Mouse (Mus musculus) embryo, embryonic 11 days (tissue): ENCODE data around the gene Foxo6.

Source experiments
- DNase-seq: peaks from one replicate; pipeline ENCODE4 v3.0.0-alpha.2; 2015

The Foxo6 gene

GRCm38 (mm10) chr4:120283141-120283540, 4.0 kb downstream of the Foxo6 start:
- peak; percentile 69 for DNase-seq

- no peak for DNase-seq
These were observed 4.5 kb downstream of the Foxo6 start for GRCm38 (mm10) chr4:120282568-120283091.

GRCm38 (mm10) chr4:120281011-120281410, 6.1 kb downstream of the Foxo6 start:
- no peak for DNase-seq

- no peak for DNase-seq
These were observed 6.7 kb downstream of the Foxo6 start for GRCm38 (mm10) chr4:120280432-120280831.

GRCm38 (mm10) chr4:120277255-120277928, 9.8 kb downstream of the Foxo6 start:
- no peak for DNase-seq

GRCm38 (mm10) chr4:120275487-120275886, 11.7 kb downstream of the Foxo6 start:
- no peak for DNase-seq

GRCm38 (mm10) chr4:120273594-120273993, 13.6 kb downstream of the Foxo6 start:
- DNase-seq, result no peak

- no peak for DNase-seq
These were observed 15.1 kb downstream of the Foxo6 start for GRCm38 (mm10) chr4:120271886-120272580.

GRCm38 (mm10) chr4:120271208-120271607, 15.9 kb downstream of the Foxo6 start:
- no peak for DNase-seq

GRCm38 (mm10) chr4:120270937-120271199, 16.3 kb downstream of the Foxo6 start:
- DNase-seq, result no peak

- no peak for DNase-seq
These were observed 16.8 kb downstream of the Foxo6 start for GRCm38 (mm10) chr4:120270148-120270936.

GRCm38 (mm10) chr4:120269426-120269825, 17.7 kb downstream of the Foxo6 start:
- no peak for DNase-seq

- DNase-seq, result peak; percentile 58
These were observed 18.7 kb downstream of the Foxo6 start for GRCm38 (mm10) chr4:120268214-120269061.

GRCm38 (mm10) chr4:120267683-120268082, 19.5 kb downstream of the Foxo6 start:
- no peak for DNase-seq

GRCm38 (mm10) chr4:120267136-120267535, 20.0 kb downstream of the Foxo6 start:
- no peak for DNase-seq

GRCm38 (mm10) chr4:120264105-120264504, 23.0 kb downstream of the Foxo6 start:
- no peak for DNase-seq

GRCm38 (mm10) chr4:120262726-120263125, 24.4 kb downstream of the Foxo6 start:
- no peak for DNase-seq

GRCm38 (mm10) chr4:120262206-120262605, 24.9 kb downstream of the Foxo6 start:
- no peak for DNase-seq

- DNase-seq, result no peak
These were observed 27.6 kb downstream of the Foxo6 start for GRCm38 (mm10) chr4:120259356-120260181.

- peak; percentile 65 for DNase-seq
These were observed 38.3 kb downstream of the Foxo6 start for GRCm38 (mm10) chr4:120248800-120249261.

- DNase-seq, result no peak
These were observed 39.7 kb downstream of the Foxo6 start for GRCm38 (mm10) chr4:120247412-120247811.

GRCm38 (mm10) chr4:120246086-120246485, 41.1 kb downstream of the Foxo6 start:
- no peak for DNase-seq
